Mouse (Mus musculus) small intestine, adult 2 months (tissue): ENCODE measurements around the gene Rnf216. TPM values are rescaled to one million over a fixed set of nuclear protein-coding genes. Genes with fewer than 3 reads are reported as not detected.
"Not testable (repeated sequence)": the region's sequence is repeated elsewhere in the genome, so short reads cannot be mapped to it uniquely, and the experiment has no call there.

Experiments
- H3K27ac ChIP-seq: fragments of 200-500 bp; 2 replicates; pipeline ENCODE4 v1.5.1; 2012; ENCODE audit warnings: low read depth, low read length, control low read depth, inconsistent platforms; ENCODE audit not compliant: insufficient read depth
- H3K27me3 ChIP-seq: fragments of 200-500 bp; 2 replicates; pipeline ENCODE4 v1.6.1; 2012; ENCODE audit warnings: mild to moderate bottlenecking, moderate library complexity, low read length, inconsistent platforms; ENCODE audit not compliant: control insufficient read depth, insufficient read depth
- H3K36me3 ChIP-seq: fragments of 200-500 bp; 2 replicates; pipeline ENCODE4 v1.6.1; 2012; ENCODE audit warnings: mild to moderate bottlenecking, low read length, control low read depth, inconsistent platforms; ENCODE audit not compliant: control insufficient read depth, insufficient read depth
- H3K4me1 ChIP-seq: fragments of 200-500 bp; 2 replicates; pipeline ENCODE4 v1.6.1; 2012; ENCODE audit warnings: low read length, inconsistent platforms, mixed read lengths; ENCODE audit not compliant: control insufficient read depth, insufficient read depth, insufficient read length
- H3K4me3 ChIP-seq: fragments of 200-500 bp; 2 replicates; pipeline ENCODE4 v1.5.1; 2012; ENCODE audit warnings: low read depth, mild to moderate bottlenecking, control low read depth, inconsistent platforms, low read length, moderate library complexity
- CTCF ChIP-seq: fragments of 200-500 bp; IDR thresholded peaks from 2 replicates; pipeline ENCODE4 v1.5.1; 2012; ENCODE audit warnings: low read depth, mild to moderate bottlenecking, control low read depth, inconsistent platforms, low read length, moderate library complexity, mixed read lengths; ENCODE audit not compliant: insufficient replicate concordance, insufficient read length; ENCODE audit errors: extremely low read depth
- POLR2A ChIP-seq: fragments of 200-500 bp; IDR thresholded peaks from 2 replicates; pipeline ENCODE4 v1.6.1; 2012; ENCODE audit warnings: low read depth, mild to moderate bottlenecking, control low read depth, inconsistent platforms, low read length, moderate library complexity
- WGBS: fragments of 180-500 bp; shearing (Covaris S2); methylation state at CpG from one replicate; pipeline ENCODE4 v1.1.7; 2018; 5-methylcytosine and 5-hydroxymethylcytosine counted together
- polyA plus RNA-seq: library from polyadenylated mRNA; depleted of rRNA; stranded (reverse); fragments of >200 nt; gene quantifications from 2 replicates; pipeline ENCODE4 v1.2.3, GENCODE M21; 2012

Gene Rnf216
- polyA plus RNA-seq, 1 experiment = 24.3 TPM

- no peaks in the 10 kb centered on the region for H3K27me3 ChIP-seq
- no peak for TF ChIP-seq POLR2A
- no peak for TF ChIP-seq CTCF
- 85% methylated on average over 13 of the region's 13 CpGs for WGBS
- H3K27ac ChIP-seq = no peak overlapping the region
- H3K36me3 ChIP-seq = no peaks in the 10 kb centered on the region
- H3K4me1 ChIP-seq = peaks cover 6% of the 10 kb centered on the region; the same call in 1 of the 2 replicates
- no peak overlapping the region for H3K4me3 ChIP-seq
Measured at GRCm38 (mm10) chr5:143137580-143137979, 24.8 kb upstream of the Rnf216 start.

GRCm38 (mm10) chr5:143135042-143135441 lies 22.2 kb upstream of the Rnf216 start:
- Histone ChIP-seq H3K4me3 (no peak overlapping the region), H3K4me1 (peaks cover 6% of the 10 kb centered on the region; the same call in 1 of the 2 replicates), H3K27ac (no peak overlapping the region), H3K36me3 (no peaks in the 10 kb centered on the region), H3K27me3 (0 out of 2 replicates have a peak, but pooled peaks cover 3% of the 10 kb centered on the region)
- 86% methylated on average over 7 of the region's 7 CpGs for WGBS
- TF ChIP-seq CTCF (no peak), POLR2A (no peak)

- not testable (repeated sequence) for H3K27me3 ChIP-seq, H3K27ac ChIP-seq, H3K36me3 ChIP-seq, H3K4me3 ChIP-seq, H3K4me1 ChIP-seq
- 81% methylated on average over 4 of the region's 6 CpGs for WGBS
Measured at GRCm38 (mm10) chr5:143134216-143135010, 21.6 kb upstream of the Rnf216 start.

- 16% methylated on average over 13 of the region's 13 CpGs for WGBS
- H3K27ac ChIP-seq = no peak overlapping the region
Measured at GRCm38 (mm10) chr5:143132935-143133514, 20.2 kb upstream of the Rnf216 start.

GRCm38 (mm10) chr5:143130342-143130741 lies 17.5 kb upstream of the Rnf216 start:
- Histone ChIP-seq H3K27me3 (0 out of 2 replicates have a peak, but pooled peaks cover 3% of the 10 kb centered on the region), H3K4me1 (peaks cover 6% of the 10 kb centered on the region; the same call in 1 of the 2 replicates), H3K36me3 (no peaks in the 10 kb centered on the region), H3K4me3 (no peak overlapping the region), H3K27ac (no peak overlapping the region)
- TF ChIP-seq POLR2A = no peak
- TF ChIP-seq CTCF = no peak
- 90% methylated on average over 7 of the region's 7 CpGs for WGBS

More at GRCm38 (mm10) chr5:143132935-143133514, 20.2 kb upstream of the Rnf216 start:
- TF ChIP-seq CTCF (no peak), POLR2A (no peak)
- Histone ChIP-seq H3K36me3 (no peaks in the 10 kb centered on the region), H3K4me3 (no peak overlapping the region), H3K27me3 (0 out of 2 replicates have a peak, but pooled peaks cover 3% of the 10 kb centered on the region), H3K4me1 (peaks cover 6% of the 10 kb centered on the region; the same call in 1 of the 2 replicates)

GRCm38 (mm10) chr5:143129101-143129500 lies 16.3 kb upstream of the Rnf216 start:
- Histone ChIP-seq H3K4me1 (peaks cover 6% of the 10 kb centered on the region; the same call in 1 of the 2 replicates), H3K36me3 (no peaks in the 10 kb centered on the region), H3K27me3 (0 out of 2 replicates have a peak, but pooled peaks cover 3% of the 10 kb centered on the region), H3K27ac (no peak overlapping the region), H3K4me3 (no peak overlapping the region)
- no peak for TF ChIP-seq POLR2A
- TF ChIP-seq CTCF = no peak
- WGBS = 90% methylated on average over 16 of the region's 16 CpGs

GRCm38 (mm10) chr5:143127837-143128236 lies 15.0 kb upstream of the Rnf216 start:
- H3K4me1 ChIP-seq = peaks cover 3% of the 10 kb centered on the region; the same call in 1 of the 2 replicates
- no peak overlapping the region for H3K4me3 ChIP-seq
- TF ChIP-seq POLR2A = no peak
- TF ChIP-seq CTCF = no peak
- no peaks in the 10 kb centered on the region for H3K36me3 ChIP-seq
- no peak overlapping the region for H3K27ac ChIP-seq
- H3K27me3 ChIP-seq = 0 out of 2 replicates have a peak, but pooled peaks cover 3% of the 10 kb centered on the region
- WGBS = 81% methylated on average over 8 of the region's 8 CpGs
